Mouse (Mus musculus) brain, embryonic 14.5 days (tissue): ENCODE results near the gene H6pd.

ENCODE experiments used
- CTCF ChIP-seq: fragments of 200-500 bp; IDR thresholded peaks from 2 replicates; pipeline ENCODE4 v1.5.1; 2012; ENCODE audit warnings: inconsistent platforms, mild to moderate bottlenecking, moderate library complexity, borderline replicate concordance; ENCODE audit not compliant: insufficient read depth, insufficient read length; ENCODE audit errors: extremely low read depth
- POLR2A ChIP-seq: fragments of 200-500 bp; IDR thresholded peaks from 2 replicates; pipeline ENCODE4 v1.6.1; 2012; ENCODE audit warnings: mild to moderate bottlenecking, inconsistent platforms, borderline replicate concordance; ENCODE audit not compliant: poor library complexity, insufficient read depth, insufficient read length, severe bottlenecking; ENCODE audit errors: extremely low read depth

DNA sequence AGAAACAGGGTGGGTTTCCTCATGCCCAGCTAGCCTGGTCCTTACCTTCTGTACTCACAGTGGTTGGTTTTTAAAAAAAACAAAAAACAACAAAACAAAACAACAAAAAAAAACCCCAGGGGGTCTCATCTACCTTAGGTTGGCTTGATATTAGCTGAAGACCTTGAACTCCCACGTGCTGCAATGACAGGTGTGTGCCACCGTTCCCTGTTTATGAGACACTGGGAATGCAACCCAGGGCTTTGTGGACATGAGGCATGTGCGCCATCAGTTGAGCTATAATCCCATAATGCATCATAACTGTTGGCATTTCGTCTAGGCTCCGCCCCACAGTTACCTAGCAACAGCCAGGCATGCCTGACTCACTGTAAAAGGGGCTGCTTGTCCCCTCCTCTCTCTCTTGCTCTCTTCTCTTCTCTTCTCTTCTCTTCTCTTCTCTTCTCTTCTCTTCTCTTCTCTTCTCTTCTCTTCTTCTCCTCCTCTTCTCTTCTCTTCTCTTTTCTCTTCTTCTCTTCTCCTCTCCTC, 33.0 kb downstream of the H6pd start:
- TF ChIP-seq CTCF (no peak), POLR2A (no peak)
